Mouse (Mus musculus): Measurements from ENCODE around the gene Thtpa.
A peak's percentile ranks its signal among the peaks of the same experiment; 100 is the strongest.

The Thtpa gene

GRCm38 (mm10) chr14:55094704-55095231 lies at the start of gene Thtpa:
Gene Thtpa, plus strand, starts transcription at chr14:55094784.
- peak; percentile 80 for DNase-seq (ENCODE audit: low spot score)

- no peak for DNase-seq (ENCODE audit: low spot score)
These were observed 46.5 kb upstream of the Thtpa start for GRCm38 (mm10) chr14:55047971-55048531.

GRCm38 (mm10) chr14:55052496-55052895 lies 42.1 kb upstream of the Thtpa start:
- DNase-seq (ENCODE audit: low spot score): peak; percentile 88

- DNase-seq (ENCODE audit: low spot score): no peak
These were observed 41.5 kb upstream of the Thtpa start for GRCm38 (mm10) chr14:55053050-55053449.

- peak; percentile 87 for DNase-seq (ENCODE audit: low spot score)
These were observed 40.8 kb upstream of the Thtpa start for GRCm38 (mm10) chr14:55053708-55054190.

- DNase-seq (ENCODE audit: low spot score): no peak
These were observed 40.3 kb upstream of the Thtpa start for GRCm38 (mm10) chr14:55054191-55054749.

- DNase-seq (ENCODE audit: low spot score): peak; percentile 93
These were observed 39.3 kb upstream of the Thtpa start for GRCm38 (mm10) chr14:55055167-55055834.

- no peak for DNase-seq (ENCODE audit: low spot score)
These were observed 35.6 kb upstream of the Thtpa start for GRCm38 (mm10) chr14:55059009-55059408.

GRCm38 (mm10) chr14:55059931-55060330 lies 34.7 kb upstream of the Thtpa start:
- no peak for DNase-seq (ENCODE audit: low spot score)

GRCm38 (mm10) chr14:55061845-55062244 lies 32.7 kb upstream of the Thtpa start:
- DNase-seq (ENCODE audit: low spot score): no peak

GRCm38 (mm10) chr14:55062626-55063025 lies 32.0 kb upstream of the Thtpa start:
- no peak for DNase-seq (ENCODE audit: low spot score)

- DNase-seq (ENCODE audit: low spot score): no peak
These were observed 31.5 kb upstream of the Thtpa start for GRCm38 (mm10) chr14:55063117-55063516.

GRCm38 (mm10) chr14:55063581-55064381 lies 30.8 kb upstream of the Thtpa start:
- DNase-seq (ENCODE audit: low spot score): no peak

GRCm38 (mm10) chr14:55064481-55065370 lies 29.9 kb upstream of the Thtpa start:
- no peak for DNase-seq (ENCODE audit: low spot score)

GRCm38 (mm10) chr14:55065391-55065790 lies 29.2 kb upstream of the Thtpa start:
- no peak for DNase-seq (ENCODE audit: low spot score)

- no peak for DNase-seq (ENCODE audit: low spot score)
These were observed 28.5 kb upstream of the Thtpa start for GRCm38 (mm10) chr14:55066042-55066441.

GRCm38 (mm10) chr14:55071756-55072155 lies 22.8 kb upstream of the Thtpa start:
- DNase-seq (ENCODE audit: low spot score): no peak

GRCm38 (mm10) chr14:55074416-55074815 lies 20.2 kb upstream of the Thtpa start:
- no peak for DNase-seq (ENCODE audit: low spot score)

GRCm38 (mm10) chr14:55076224-55076623 lies 18.4 kb upstream of the Thtpa start:
- no peak for DNase-seq (ENCODE audit: low spot score)

GRCm38 (mm10) chr14:55076956-55077355 lies 17.6 kb upstream of the Thtpa start:
- no peak for DNase-seq (ENCODE audit: low spot score)
